Mouse (Mus musculus): ENCODE measurements around the gene Upk3b.

- TF ChIP-seq CTCF (IDR thresholded peaks at IDR 0.05): no peak
- no peak for TF ChIP-seq EP300 (IDR thresholded peaks at IDR 0.05)
Observed at GRCm38 (mm10) chr5:136034868-136035267, 3.4 kb upstream of the Upk3b start.

All from lung, postnatal 0 days (tissue).